Mouse (Mus musculus) ES-Bruce4 (cell line): ENCODE results near the gene Pfkfb3. TPM values are rescaled to one million over a fixed set of nuclear protein-coding genes. Genes with fewer than 3 reads are reported as not detected.

Experiments
- H3K27ac ChIP-seq: 2 replicates; pipeline ENCODE4 v1.5.1; 2012; ENCODE audit warnings: low read length, inconsistent platforms; ENCODE audit not compliant: insufficient read depth
- H3K27me3 ChIP-seq: 2 replicates; pipeline ENCODE4 v1.6.1; 2012; ENCODE audit warnings: mild to moderate bottlenecking, low read length, inconsistent platforms; ENCODE audit not compliant: control insufficient read depth, poor library complexity, insufficient read depth, severe bottlenecking
- H3K36me3 ChIP-seq: 2 replicates; pipeline ENCODE4 v1.6.1; 2012; ENCODE audit warnings: inconsistent platforms, mild to moderate bottlenecking, low read length, moderate library complexity; ENCODE audit not compliant: control insufficient read depth, poor library complexity, insufficient read depth, severe bottlenecking
- H3K4me1 ChIP-seq: one replicate; pipeline ENCODE4 v1.8.1; 2011; ENCODE audit warnings: low read length; ENCODE audit not compliant: control insufficient read depth, insufficient read depth
- H3K4me3 ChIP-seq: 2 replicates; pipeline ENCODE4 v1.5.1; 2011; ENCODE audit warnings: low read depth, mild to moderate bottlenecking, low read length
- H3K9ac ChIP-seq: 2 replicates; pipeline ENCODE4 v1.6.1; 2012; ENCODE audit warnings: low read depth, mild to moderate bottlenecking, inconsistent platforms; ENCODE audit not compliant: poor library complexity, severe bottlenecking
- H3K9me3 ChIP-seq: replicated peaks from 2 replicates; pipeline ENCODE4 v1.6.1; 2012; ENCODE audit warnings: mild to moderate bottlenecking, low read length, inconsistent platforms; ENCODE audit not compliant: control insufficient read depth, poor library complexity, insufficient read depth, severe bottlenecking
- CTCF ChIP-seq: IDR thresholded peaks from one replicate; pipeline ENCODE4 v1.8.1; 2011; ENCODE audit warnings: low read depth, low read length
- EP300 ChIP-seq: IDR thresholded peaks from 2 replicates; pipeline ENCODE4 v1.6.1; 2011; ENCODE audit warnings: low read depth, low read length; ENCODE audit not compliant: insufficient read depth
- POLR2A ChIP-seq: IDR thresholded peaks from one replicate; pipeline ENCODE4 v1.8.1; 2011; ENCODE audit warnings: low read length; ENCODE audit not compliant: insufficient read depth
- polyA plus RNA-seq: library from polyadenylated mRNA; stranded (reverse); fragments of >200 nt; gene quantifications from 2 replicates; pipeline ENCODE4 v1.2.4, GENCODE M21; 2011; ENCODE audit warnings: low read depth; ENCODE audit not compliant: missing spikeins, insufficient read depth, insufficient read length

The Pfkfb3 gene
- polyA plus RNA-seq, 1 experiment: 73.8 TPM

DNA sequence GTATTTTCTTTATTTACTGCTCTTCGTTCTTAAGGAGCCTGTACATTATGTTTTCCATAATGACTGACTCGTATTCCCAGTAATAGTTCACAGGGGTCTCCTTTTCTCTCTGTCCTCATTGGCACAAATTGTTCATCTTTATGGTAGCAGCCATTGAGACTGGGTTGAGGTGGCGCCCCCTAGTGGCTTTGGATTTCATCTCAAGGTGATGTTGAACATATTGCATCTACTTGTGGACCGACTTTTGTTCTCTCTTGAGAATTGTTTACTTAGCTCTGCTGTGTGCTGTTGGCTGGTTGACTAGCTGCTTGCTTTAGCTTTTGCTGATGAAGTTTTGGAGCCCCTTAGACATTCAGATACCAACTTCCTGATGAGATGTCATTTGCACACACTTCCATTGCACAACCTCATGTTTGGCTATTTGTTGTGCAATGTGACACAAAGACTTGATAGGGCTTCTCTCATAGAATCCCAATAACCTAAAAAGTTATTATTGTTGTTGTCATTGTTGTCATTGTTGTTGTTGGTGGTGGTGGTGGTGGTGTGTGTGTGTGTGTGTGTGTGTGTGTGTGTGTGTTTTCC is 14.0 kb upstream of the Pfkfb3 start:
- H3K4me1 ChIP-seq: no peaks in the 10 kb centered on the region
- no peaks in the 10 kb centered on the region for H3K27me3 ChIP-seq
- no peak overlapping the region for H3K4me3 ChIP-seq
- no peak overlapping the region for H3K27ac ChIP-seq
- no peak overlapping the region for H3K9ac ChIP-seq
- TF ChIP-seq CTCF (no peak), EP300 (no peak), POLR2A (no peak)
- H3K9me3 ChIP-seq: no peaks in the 10 kb centered on the region
- H3K36me3 ChIP-seq: no peaks in the 10 kb centered on the region

DNA sequence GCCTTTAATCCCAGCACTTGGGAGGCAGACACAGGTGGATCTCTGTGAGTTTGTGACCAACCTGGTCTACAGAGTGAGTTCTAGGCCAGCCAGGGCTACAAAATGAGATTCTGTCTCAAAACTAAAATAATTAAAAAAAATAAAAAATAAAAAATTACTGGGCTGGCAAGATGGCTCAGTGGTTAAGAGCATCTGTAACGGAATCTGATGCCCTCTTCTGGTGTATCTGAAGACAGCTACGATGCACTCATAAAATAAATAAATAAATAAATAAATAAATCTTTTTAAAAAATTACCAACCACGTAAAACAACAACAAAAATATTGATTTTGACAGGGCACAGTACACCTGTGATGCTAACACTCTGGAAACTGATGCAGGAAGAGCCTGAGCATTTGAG is 13.0 kb upstream of the Pfkfb3 start:
- H3K27me3 ChIP-seq: no peaks in the 10 kb centered on the region
- TF ChIP-seq POLR2A (no peak), CTCF (no peak), EP300 (no peak)
- H3K36me3 ChIP-seq: no peaks in the 10 kb centered on the region
- H3K9ac ChIP-seq: no peak overlapping the region
- no peak overlapping the region for H3K27ac ChIP-seq
- no peak overlapping the region for H3K4me3 ChIP-seq
- H3K9me3 ChIP-seq: no peaks in the 10 kb centered on the region
- no peaks in the 10 kb centered on the region for H3K4me1 ChIP-seq

DNA sequence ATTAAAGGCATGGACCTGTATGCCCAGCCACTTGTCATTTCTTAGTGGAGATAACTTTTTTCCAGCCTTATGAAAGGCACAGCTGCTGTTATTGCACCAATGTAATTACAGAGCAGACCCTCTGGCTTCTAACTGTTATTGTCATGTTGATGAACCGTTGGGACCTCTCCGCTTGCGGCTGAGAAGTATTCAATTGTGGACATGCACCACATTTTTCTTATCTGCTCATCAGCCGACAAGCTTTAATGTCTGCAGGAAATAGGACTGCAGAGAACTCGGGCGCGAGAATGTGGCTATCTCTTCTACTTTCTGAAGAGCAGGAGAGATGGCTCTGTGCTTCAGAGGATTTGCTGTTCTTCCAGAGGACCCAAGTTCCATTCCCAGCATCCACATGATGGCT is 12.4 kb upstream of the Pfkfb3 start:
- Histone ChIP-seq H3K4me3 (no peak overlapping the region), H3K27ac (no peak overlapping the region), H3K4me1 (no peaks in the 10 kb centered on the region), H3K27me3 (no peaks in the 10 kb centered on the region), H3K9me3 (no peaks in the 10 kb centered on the region), H3K36me3 (no peaks in the 10 kb centered on the region), H3K9ac (no peak overlapping the region)
- TF ChIP-seq CTCF: no peak
- no peak for TF ChIP-seq EP300
- TF ChIP-seq POLR2A: no peak

DNA sequence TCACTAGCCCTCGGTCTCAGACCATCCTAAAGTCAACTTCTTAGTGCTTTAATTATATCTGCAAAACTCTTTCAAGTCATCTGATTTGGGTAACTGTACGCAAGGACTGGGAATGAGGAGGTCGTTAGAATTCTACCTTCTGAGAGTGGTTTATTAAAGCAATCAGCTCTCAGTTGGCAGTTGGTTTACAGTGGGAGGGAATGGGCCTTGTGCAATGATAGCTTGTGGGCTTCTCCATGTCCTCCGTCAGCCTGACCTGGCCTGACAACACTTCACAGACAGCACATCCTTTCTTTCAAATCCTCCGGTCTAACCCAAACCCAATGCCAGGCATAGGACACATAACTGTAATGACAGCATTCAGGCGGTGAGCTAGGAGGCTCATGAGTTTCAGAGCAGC is 10.9 kb upstream of the Pfkfb3 start:
- H3K27ac ChIP-seq: no peak overlapping the region
- no peaks in the 10 kb centered on the region for H3K36me3 ChIP-seq
- no peak overlapping the region for H3K9ac ChIP-seq
- H3K4me3 ChIP-seq: no peak overlapping the region
- TF ChIP-seq POLR2A: no peak
- no peak for TF ChIP-seq CTCF
- TF ChIP-seq EP300: no peak
- no peaks in the 10 kb centered on the region for H3K4me1 ChIP-seq
- H3K9me3 ChIP-seq: no peaks in the 10 kb centered on the region
- H3K27me3 ChIP-seq: no peaks in the 10 kb centered on the region

DNA sequence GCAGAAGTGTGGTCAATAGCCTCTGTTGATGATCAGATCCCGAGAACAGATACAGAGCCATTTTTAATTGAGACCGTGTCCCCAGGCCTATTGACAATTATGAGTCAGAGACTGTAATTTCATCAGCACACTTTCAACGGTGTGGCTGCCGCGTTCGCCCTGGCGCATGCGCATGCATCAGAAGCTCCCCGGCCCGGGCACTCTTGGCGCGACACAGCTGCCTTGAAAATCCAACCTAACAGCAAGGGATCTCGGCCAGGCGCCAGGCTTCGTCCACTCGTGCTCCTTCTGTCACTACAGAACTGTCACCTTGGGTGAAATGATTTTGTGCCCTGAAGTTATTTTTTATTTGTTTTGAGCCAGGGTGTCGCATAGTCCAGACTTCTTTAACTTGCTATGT is 9.4 kb upstream of the Pfkfb3 start:
- Histone ChIP-seq H3K27me3 (no peaks in the 10 kb centered on the region), H3K9ac (no peak overlapping the region), H3K36me3 (no peaks in the 10 kb centered on the region), H3K9me3 (no peaks in the 10 kb centered on the region), H3K4me1 (no peaks in the 10 kb centered on the region), H3K4me3 (no peak overlapping the region), H3K27ac (no peak overlapping the region)
- TF ChIP-seq EP300: no peak
- TF ChIP-seq CTCF: no peak
- TF ChIP-seq POLR2A: no peak

DNA sequence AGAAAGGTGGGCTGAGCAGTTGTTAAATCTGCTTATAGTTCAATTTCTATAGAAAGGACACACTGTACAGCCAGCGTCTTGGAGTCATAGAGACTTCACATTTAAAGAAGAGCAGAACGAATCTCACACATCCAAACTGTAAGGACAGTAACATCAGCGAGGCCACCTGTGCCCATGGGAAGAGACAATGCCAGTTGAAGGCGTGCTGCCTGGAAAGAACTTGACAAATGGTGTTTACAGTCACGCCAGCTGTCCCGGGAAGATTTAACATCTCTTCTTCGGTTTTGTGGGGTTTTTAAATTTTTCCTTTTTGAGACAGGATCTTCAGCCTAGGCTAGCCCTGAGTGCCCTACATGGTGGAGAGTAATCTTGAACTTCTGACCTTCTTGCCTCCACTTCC is 4.8 kb upstream of the Pfkfb3 start:
- H3K9ac ChIP-seq: no peak overlapping the region
- H3K9me3 ChIP-seq: no peaks in the 10 kb centered on the region
- H3K27me3 ChIP-seq: peaks cover 5% of the 10 kb centered on the region; the same call in 1 of the 2 replicates

More for the DNA sequence above, 4.8 kb upstream of the Pfkfb3 start:
- no peak overlapping the region for H3K4me3 ChIP-seq
- no peaks in the 10 kb centered on the region for H3K36me3 ChIP-seq
- TF ChIP-seq EP300 (no peak), CTCF (no peak), POLR2A (no peak)
- no peaks in the 10 kb centered on the region for H3K4me1 ChIP-seq
- no peak overlapping the region for H3K27ac ChIP-seq
